Mouse (Mus musculus): ENCODE data around the gene Gm20388. TPM values are rescaled to one million over a fixed set of nuclear protein-coding genes. Genes with fewer than 3 reads are reported as not detected.

Gm20388 gene
- polyA plus RNA-seq, 1 experiment from 2014 or later = 7.4 TPM

GRCm38 (mm10) chr8:122349357-122350297, 2439.0 kb downstream of the Gm20388 start:
- H3K9me3 ChIP-seq (replicated peaks) = no peaks in the 10 kb centered on the region
- H3K9ac ChIP-seq = no peak overlapping the region
- peaks cover 18% of the 10 kb centered on the region for H3K27me3 ChIP-seq
- H3K4me1 ChIP-seq = peaks cover 20% of the 10 kb centered on the region
- H3K4me2 ChIP-seq = no peak overlapping the region
- no peak overlapping the region for H3K27ac ChIP-seq
- H3K4me3 ChIP-seq (replicated peaks) = no peak overlapping the region
- WGBS = 39% methylated on average over 15 of the region's 15 CpGs
- no peaks in the 10 kb centered on the region for H3K36me3 ChIP-seq
- no peak for ATAC-seq (replicated peaks; ENCODE audit: low FRiP score)

GRCm38 (mm10) chr8:122350309-122351089, 2439.9 kb downstream of the Gm20388 start:
- Histone ChIP-seq H3K27ac (no peak overlapping the region), H3K27me3 (peaks cover 17% of the 10 kb centered on the region; the same call in 1 of the 2 replicates), H3K36me3 (no peaks in the 10 kb centered on the region), H3K4me2 (no peak overlapping the region), H3K4me3 (replicated peaks) (no peak overlapping the region), H3K9ac (no peak overlapping the region), H3K4me1 (peaks cover 16% of the 10 kb centered on the region), H3K9me3 (replicated peaks) (no peaks in the 10 kb centered on the region)
- ATAC-seq (replicated peaks; ENCODE audit: low FRiP score) = no peak
- 47% methylated on average over 11 of the region's 11 CpGs for WGBS

- H3K9ac ChIP-seq = no peak overlapping the region
- WGBS = 61% methylated on average over 8 of the region's 8 CpGs
- H3K4me3 ChIP-seq (replicated peaks) = no peak overlapping the region
- H3K27me3 ChIP-seq = peaks cover 13% of the 10 kb centered on the region
- ATAC-seq (replicated peaks; ENCODE audit: low FRiP score) = no peak
- no peaks in the 10 kb centered on the region for H3K9me3 ChIP-seq (replicated peaks)
- no peak overlapping the region for H3K27ac ChIP-seq
- H3K4me2 ChIP-seq = no peak overlapping the region
- H3K36me3 ChIP-seq = no peaks in the 10 kb centered on the region
- peaks cover 16% of the 10 kb centered on the region for H3K4me1 ChIP-seq
Measured at GRCm38 (mm10) chr8:122354157-122354556, 2443.5 kb downstream of the Gm20388 start.

- Histone ChIP-seq H3K4me3 (replicated peaks) (no peak overlapping the region), H3K9me3 (replicated peaks) (no peaks in the 10 kb centered on the region), H3K4me2 (no peak overlapping the region), H3K27ac (no peak overlapping the region), H3K36me3 (no peaks in the 10 kb centered on the region), H3K9ac (no peak overlapping the region), H3K4me1 (peaks cover 11% of the 10 kb centered on the region; the same call in 1 of the 2 replicates), H3K27me3 (peaks cover 7% of the 10 kb centered on the region)
- 0 out of 2 replicates have a peak, but pooled peaks have one; percentile 18 for ATAC-seq (replicated peaks; ENCODE audit: low FRiP score)
- 63% methylated on average over 9 of the region's 9 CpGs for WGBS
Measured at GRCm38 (mm10) chr8:122355642-122356606, 2445.3 kb downstream of the Gm20388 start.

- Histone ChIP-seq H3K9ac (no peak overlapping the region), H3K27ac (no peak overlapping the region), H3K27me3 (peaks cover 11% of the 10 kb centered on the region), H3K4me1 (peaks cover 11% of the 10 kb centered on the region; the same call in 1 of the 2 replicates), H3K9me3 (replicated peaks) (no peaks in the 10 kb centered on the region), H3K4me3 (replicated peaks) (no peak overlapping the region), H3K4me2 (no peak overlapping the region), H3K36me3 (no peaks in the 10 kb centered on the region)
- 70% methylated on average over 11 of the region's 11 CpGs for WGBS
- no peak for ATAC-seq (replicated peaks; ENCODE audit: low FRiP score)
Measured at GRCm38 (mm10) chr8:122357202-122357601, 2446.6 kb downstream of the Gm20388 start.

GRCm38 (mm10) chr8:122357641-122358040, 2447.0 kb downstream of the Gm20388 start:
- WGBS = 67% methylated on average over 5 of the region's 5 CpGs
- no peak for ATAC-seq (replicated peaks; ENCODE audit: low FRiP score)

GRCm38 (mm10) chr8:122359111-122359775, 2448.6 kb downstream of the Gm20388 start:
- no peak for ATAC-seq (replicated peaks; ENCODE audit: low FRiP score)
- H3K36me3 ChIP-seq = no peaks in the 10 kb centered on the region
- 81% methylated on average over 15 of the region's 15 CpGs for WGBS
- no peak overlapping the region for H3K4me3 ChIP-seq (replicated peaks)
- H3K27me3 ChIP-seq = peaks cover 12% of the 10 kb centered on the region
- H3K9ac ChIP-seq = no peak overlapping the region
- H3K27ac ChIP-seq = no peak overlapping the region
- H3K4me1 ChIP-seq = peaks cover 6% of the 10 kb centered on the region; the same call in 1 of the 2 replicates
- no peaks in the 10 kb centered on the region for H3K9me3 ChIP-seq (replicated peaks)
- no peak overlapping the region for H3K4me2 ChIP-seq

More at GRCm38 (mm10) chr8:122357641-122358040, 2447.0 kb downstream of the Gm20388 start:
- peaks cover 11% of the 10 kb centered on the region for H3K27me3 ChIP-seq
- H3K9me3 ChIP-seq (replicated peaks) = no peaks in the 10 kb centered on the region
- no peak overlapping the region for H3K9ac ChIP-seq
- H3K27ac ChIP-seq = no peak overlapping the region
- H3K4me1 ChIP-seq = peaks cover 11% of the 10 kb centered on the region; the same call in 1 of the 2 replicates
- no peaks in the 10 kb centered on the region for H3K36me3 ChIP-seq
- no peak overlapping the region for H3K4me2 ChIP-seq
- H3K4me3 ChIP-seq (replicated peaks) = no peak overlapping the region

GRCm38 (mm10) chr8:122360696-122361416, 2450.2 kb downstream of the Gm20388 start, which contains the start of gene Trhr2:
TSS of gene Trhr2 (minus strand) at chr8:122360746.
- WGBS = 72% methylated on average over 7 of the region's 7 CpGs
- no peak within 1 kb of the TSS for H3K4me3 ChIP-seq (replicated peaks)
- peaks cover 12% of the 10 kb centered on the region for H3K27me3 ChIP-seq
- no peak within 1 kb of the TSS for H3K27ac ChIP-seq
- no peak for ATAC-seq (replicated peaks; ENCODE audit: low FRiP score)
- H3K9me3 ChIP-seq (replicated peaks) = no peaks in the 10 kb centered on the region
- no peaks in the 10 kb centered on the region for H3K36me3 ChIP-seq
- H3K9ac ChIP-seq = no peak within 1 kb of the TSS
- H3K4me1 ChIP-seq = no peaks in the 10 kb centered on the region
- H3K4me2 ChIP-seq = no peak within 1 kb of the TSS

GRCm38 (mm10) chr8:122362271-122362670, 2451.6 kb downstream of the Gm20388 start:
- H3K9me3 ChIP-seq (replicated peaks) = no peaks in the 10 kb centered on the region
- WGBS = 44% methylated on average over 5 of the region's 5 CpGs
- no peaks in the 10 kb centered on the region for H3K4me1 ChIP-seq
- H3K36me3 ChIP-seq = no peaks in the 10 kb centered on the region
- no peak overlapping the region for H3K4me3 ChIP-seq (replicated peaks)
- ATAC-seq (replicated peaks; ENCODE audit: low FRiP score) = no peak
- peaks cover 10% of the 10 kb centered on the region for H3K27me3 ChIP-seq
- H3K27ac ChIP-seq = no peak overlapping the region
- no peak overlapping the region for H3K9ac ChIP-seq
- no peak overlapping the region for H3K4me2 ChIP-seq

- no peaks in the 10 kb centered on the region for H3K9me3 ChIP-seq (replicated peaks)
- no peak overlapping the region for H3K9ac ChIP-seq
- H3K36me3 ChIP-seq = no peaks in the 10 kb centered on the region
- H3K4me3 ChIP-seq (replicated peaks) = no peak overlapping the region
- H3K4me1 ChIP-seq = no peaks in the 10 kb centered on the region
- H3K27me3 ChIP-seq = peaks cover 10% of the 10 kb centered on the region; the same call in 1 of the 2 replicates
- H3K4me2 ChIP-seq = no peak overlapping the region
- no peak for ATAC-seq (replicated peaks; ENCODE audit: low FRiP score)
- WGBS = 40% methylated on average over 8 of the region's 8 CpGs
- no peak overlapping the region for H3K27ac ChIP-seq
Measured at GRCm38 (mm10) chr8:122362967-122363366, 2452.3 kb downstream of the Gm20388 start.
